Mouse (Mus musculus) c-Kit-positive CD71-positive TER-119-negative erythroid progenitor cells, embryonic 14.5 days (primary cell): Measurements from ENCODE around the gene Ttn.

Experiments
- DNase-seq: peaks from one replicate; pipeline ENCODE4 v3.0.0-alpha.2; 2013; ENCODE audit warnings: low read depth

The Ttn gene

DNA sequence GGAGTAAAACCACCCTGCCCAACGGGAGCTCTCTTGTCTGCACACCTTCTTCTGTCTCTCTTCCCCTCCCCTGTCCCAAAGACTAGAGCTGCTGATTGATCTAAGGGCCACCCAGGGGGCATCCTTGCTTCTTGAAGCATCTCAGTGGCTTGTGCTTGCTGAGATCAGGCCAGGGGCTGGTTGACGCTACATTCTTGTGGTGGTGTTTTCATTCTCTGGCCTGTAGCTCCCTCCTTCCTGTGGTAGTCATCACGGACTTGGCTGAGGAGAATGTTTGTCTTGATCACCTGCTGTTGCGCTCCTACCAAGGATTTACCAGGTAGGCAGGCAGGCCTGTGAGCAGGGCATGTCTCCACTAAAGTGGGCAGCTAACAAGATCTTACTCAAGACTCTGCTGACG lies 279.6 kb downstream of the Ttn start:
- DNase-seq = no peak

DNA sequence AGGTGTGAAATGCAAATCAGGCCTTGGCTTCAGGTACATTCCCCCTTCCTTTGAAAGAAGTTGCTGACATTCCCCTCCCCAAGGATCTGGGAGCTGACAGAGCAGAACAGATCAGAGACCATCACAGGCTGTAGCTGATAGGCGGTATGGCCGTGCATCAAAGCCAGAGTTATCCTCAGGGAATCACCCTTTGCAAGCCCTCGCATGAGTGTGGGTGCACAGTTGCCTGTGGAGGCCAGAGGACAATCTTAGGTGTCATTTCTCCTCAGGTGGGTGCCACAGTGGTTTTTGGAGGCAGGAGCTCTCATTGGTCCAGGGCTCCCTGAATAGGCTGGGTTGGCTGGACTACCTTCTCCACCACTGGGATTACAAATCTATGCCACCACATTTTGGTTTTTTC lies 280.2 kb downstream of the Ttn start:
- DNase-seq = no peak

DNA sequence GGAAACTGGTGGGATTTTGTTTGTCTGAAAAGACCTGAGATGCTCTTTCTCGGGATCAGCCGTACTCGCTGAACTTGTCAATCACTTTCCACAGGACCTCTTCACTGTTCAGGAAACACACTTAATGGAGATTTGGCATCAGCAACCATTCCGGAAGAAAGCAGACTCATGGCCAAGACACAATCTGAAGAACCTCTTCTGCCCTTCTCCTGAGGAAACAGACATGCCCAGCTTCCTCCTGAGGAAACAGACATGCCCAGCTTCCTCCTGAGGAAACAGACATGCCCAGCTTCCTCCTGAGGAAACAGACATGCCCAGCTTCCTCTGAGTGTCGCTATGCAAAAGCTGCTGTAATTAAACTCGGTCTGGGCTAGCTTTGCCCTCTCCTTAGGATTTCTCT lies 287.1 kb downstream of the Ttn start:
- DNase-seq = no peak

DNA sequence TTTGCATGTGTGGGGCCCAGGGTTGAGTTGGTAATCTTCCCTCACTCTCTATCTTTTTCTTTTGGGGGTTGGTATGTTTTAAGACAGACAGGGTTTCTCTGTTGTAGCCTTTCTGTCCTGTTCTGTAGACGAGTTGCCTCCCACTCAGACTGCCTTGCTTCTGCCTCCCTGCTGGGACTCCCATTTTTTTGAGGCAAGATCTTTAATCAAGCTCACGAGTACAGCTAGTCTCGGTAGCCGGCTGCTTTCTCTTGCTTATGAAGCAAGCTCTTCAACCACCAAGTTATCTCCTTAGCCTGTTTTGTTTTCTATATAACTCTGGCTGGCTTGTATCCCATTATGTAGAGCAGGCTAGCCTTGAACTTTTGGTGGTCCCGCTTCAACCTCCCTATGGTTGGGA lies 288.6 kb downstream of the Ttn start:
- no peak for DNase-seq

DNA sequence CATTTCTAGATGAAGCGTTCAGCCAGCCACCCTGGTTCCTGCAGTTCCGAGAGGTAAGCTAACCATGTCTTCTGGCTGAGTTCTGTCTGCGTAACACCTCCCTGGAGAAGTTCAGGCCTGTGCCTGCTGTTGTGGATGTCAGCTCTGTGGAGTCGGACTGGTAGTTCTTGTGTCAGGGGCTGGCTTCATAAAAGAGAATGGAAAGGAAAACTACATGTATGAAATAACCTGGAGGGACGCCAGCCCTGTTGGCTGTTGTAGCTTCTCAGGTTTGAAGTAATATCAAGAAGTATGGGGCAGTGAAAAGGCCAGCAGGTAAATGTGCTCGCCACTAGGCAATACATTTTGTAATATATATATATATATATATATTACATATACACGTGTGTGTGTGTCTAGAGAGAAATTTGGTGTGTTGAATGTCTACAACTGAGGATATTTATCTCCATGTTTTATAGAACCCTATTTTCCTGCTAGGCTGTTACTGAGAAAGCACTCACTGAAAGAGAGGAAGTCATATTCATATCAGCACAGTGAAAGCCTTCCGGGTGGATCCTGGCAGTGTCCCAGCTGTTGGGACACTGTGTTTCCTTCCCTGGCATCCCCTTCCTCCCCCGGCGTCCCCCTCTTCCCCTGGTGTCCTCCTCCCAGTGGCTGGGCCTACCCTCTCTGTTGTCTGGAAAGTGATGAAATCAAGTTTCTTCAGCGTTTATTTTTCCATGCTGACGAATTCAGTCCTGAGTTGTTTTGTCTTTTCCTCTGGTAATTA lies 291.7 kb downstream of the Ttn start:
- no peak for DNase-seq

DNA sequence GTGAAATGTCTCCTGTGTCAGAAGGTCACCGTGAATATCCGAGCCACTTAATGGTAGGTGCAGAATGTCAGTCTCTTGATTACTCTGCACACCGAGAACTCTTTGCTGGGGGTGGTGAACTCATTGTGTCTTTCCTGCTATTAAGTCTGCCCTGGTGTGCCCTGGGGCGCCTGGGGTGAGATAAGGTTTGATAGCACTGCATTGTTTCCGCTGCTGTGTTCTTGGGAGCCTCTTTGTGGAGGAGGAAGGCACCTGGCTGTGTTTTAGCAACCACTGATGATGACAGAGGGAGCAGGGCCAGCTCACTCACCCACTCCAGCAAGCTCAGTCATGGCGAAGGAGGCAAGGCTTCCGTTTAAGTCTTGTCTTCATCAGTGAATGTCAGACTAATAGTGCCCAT lies 294.2 kb downstream of the Ttn start:
- DNase-seq = no peak

DNA sequence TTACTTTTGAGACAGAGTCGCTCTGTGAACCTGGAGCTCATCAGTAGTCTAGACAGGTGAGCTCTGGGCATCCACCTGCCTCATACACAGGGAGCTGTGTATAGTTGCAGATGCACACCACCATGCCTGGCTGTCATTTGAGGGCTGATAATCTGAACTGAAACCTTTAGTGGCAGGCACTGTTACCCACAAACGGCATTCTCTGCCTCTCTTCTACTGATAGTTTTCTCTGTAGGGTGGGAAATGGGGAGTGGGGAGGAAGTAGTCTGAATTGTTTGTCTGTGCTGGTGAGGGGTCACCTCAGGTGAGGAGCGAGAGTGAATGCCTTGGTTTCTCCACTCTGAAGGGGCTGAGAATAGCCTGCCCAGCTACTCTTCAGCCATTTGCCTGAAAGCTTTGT lies 294.7 kb downstream of the Ttn start:
- DNase-seq = no peak

DNA sequence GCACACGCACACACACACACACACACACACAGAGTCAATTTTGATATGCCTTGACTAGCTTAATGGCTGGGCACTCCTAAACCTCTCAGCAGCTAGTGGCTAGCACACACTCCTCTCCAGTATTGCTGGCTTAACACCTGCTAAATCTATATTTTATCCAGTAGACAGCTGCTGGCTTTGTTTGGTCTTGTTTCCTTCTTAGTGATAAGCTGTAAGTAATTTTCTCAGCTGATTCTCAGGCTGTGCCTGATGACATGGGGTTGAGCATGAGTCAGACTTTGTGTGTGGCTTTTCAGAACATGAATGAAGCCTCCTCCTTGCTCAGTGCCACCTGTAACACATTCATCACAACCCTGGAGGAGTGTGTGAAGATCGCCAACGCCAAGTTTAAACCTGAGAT lies 295.4 kb downstream of the Ttn start:
- DNase-seq = no peak

DNA sequence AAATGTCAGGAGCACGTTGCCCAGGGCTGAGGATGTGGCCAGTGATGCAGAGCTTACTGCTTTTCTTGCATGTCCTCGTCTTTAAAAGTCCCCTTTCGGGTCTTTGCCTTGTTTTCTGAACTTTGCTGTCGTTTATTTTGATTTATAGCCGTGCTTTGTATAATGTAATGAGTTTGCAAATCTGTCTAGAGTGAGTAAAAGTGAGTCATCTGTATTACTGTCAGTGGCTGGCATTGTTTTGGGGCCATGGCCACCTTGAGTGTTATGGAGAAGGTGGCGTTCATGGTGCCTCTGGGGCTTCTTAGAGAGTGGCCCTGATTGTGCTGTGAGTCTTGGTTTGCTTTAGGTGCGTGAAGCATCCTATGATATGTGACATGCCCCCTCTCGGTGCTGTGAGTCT lies 300.0 kb downstream of the Ttn start:
- DNase-seq = no peak

DNA sequence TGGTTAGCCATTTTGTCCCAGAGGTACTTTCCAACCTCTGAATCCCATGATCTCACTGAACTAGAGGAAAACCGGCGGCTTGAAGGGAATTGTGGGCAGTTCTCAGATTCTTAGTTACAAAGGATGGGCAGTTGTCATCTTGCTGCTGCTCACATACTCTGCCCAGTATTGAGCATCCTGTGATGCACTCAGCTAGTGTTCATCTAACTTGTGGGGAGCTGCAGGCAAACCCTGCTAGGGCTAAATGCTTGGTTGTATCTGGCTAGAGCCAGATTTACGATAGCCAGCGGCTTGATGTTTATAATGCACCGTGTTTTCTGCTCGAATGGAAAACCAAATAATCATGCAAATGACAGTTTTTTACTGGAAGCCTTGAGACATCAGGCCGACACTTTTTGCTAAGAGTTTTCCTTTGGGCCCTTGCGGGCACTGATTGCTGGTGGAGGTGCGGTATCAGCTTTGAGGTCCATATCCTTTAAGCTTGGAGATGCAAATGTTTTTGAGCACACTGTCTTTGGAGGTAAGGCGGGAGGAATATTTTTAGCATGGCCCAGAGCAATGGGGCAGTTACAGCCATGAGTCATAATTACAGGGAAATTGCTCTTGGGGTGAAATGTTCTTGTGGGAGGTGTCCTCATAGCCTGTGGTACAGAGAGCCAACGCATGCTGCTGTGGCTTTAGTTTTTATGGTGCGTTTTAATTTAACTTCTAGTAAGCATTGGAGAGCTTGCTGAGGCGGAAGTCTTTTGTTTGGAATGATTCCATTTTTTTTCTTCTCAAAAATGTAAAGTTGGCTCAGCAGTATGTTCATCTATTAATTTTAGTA lies 305.7 kb downstream of the Ttn start:
- DNase-seq = no peak

DNA sequence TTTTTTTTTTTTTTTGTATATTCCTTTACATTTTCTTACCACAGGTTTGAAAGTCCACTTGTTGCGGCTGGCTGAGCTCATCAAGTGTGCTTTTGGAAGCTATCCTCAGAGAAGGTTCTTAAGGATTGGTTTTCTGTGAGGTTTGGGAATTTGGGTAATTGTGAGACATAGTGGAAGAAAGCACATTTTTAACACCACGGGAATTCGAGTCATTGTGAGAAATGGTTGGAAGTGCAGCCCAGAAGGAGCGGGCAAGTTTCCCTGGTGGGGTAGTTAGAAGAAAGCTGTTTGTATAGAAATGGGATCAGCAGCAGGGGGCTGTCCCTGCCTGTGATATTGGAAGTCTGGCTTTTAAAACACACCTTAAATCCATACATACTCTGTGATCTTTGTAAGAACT lies 306.4 kb downstream of the Ttn start:
- DNase-seq = no peak

DNA sequence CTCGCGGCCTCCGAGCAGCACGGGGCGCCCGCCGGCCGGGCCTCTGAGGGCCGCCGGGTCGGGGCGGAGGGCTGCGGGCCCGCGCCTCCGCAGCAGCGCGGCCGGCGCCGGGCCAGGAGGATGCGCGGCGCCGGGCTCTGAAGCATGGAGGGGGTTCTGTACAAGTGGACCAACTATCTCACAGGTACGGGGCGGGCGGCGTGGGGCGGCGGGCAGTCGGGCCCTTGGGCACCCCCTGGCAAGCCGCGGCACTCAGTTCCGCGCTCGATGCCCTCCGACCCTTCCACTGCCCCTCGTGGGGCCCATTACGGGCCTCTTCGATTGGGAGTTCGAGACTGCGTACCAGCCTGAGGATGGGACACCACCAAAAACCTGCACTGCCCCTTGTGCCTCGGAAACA lies 306.9 kb downstream of the Ttn start:
- no peak for DNase-seq

DNA sequence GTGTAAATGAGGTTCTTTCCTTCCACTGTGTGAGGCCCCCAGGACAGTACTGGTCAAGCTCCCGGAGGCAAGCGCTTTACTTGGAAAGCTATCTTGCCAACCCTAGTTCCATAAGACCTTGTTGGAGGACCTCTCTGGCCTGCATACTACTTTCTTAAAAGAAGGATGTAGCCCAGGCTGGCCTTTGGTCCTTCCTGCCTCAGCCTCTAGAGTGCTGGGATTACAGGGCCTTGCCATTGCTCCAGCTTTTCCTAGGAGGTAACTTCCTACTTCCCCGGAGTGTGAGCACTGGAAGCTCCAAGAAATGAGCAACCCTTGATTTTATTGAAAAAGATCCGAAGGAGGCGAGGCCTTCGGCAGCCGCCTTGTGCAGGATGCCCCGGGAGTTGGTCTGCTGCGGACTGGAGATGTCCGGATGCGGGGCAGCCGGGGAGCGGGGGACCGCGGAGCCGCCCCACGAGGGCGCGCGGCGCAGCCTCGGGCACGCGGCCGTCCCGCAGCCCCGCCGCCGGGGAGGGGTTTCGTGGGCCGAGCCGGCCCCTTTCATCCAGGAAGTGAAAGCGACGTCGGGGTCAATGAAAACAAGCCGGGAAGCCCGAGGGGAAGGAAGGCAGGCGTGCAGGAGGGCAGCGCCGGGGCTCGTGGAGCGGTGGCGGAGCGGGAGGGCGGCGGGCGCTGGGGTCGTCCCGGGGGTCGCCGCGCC lies 307.5 kb downstream of the Ttn start, which contains the start of gene Plekha3:
TSS of gene Plekha3 (plus strand) at position 557 of the 703 bp plus-strand sequence.
- no peak for DNase-seq

DNA sequence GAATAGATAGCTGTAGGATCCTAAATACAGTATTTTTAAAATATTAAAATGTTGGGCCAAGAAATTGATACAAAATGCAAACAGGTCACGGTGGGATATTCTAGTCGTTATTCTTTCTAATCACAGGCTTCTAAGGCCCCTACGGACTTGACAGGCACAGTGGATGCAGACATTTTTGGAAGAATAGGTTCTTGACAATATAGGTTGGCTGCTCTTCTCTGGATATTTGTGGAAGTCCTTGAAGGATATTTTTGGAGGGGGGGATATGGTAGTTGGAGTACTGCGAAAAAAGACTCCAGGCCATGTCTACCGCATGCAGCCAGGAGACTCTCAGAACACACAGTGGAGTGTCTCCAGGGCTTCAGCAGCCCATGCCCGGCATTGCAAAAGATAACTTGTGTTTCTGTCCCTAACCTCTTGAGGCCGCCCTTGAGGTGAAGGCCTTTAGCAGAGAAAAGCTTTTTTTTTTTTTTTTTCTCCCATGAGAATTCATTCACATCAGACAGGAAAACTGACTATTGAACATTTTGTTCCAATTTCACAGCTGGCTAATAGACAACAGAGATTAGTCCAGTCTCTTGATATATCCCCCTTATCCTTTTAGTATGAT lies 308.8 kb downstream of the Ttn start:
- peak; percentile 72 for DNase-seq

DNA sequence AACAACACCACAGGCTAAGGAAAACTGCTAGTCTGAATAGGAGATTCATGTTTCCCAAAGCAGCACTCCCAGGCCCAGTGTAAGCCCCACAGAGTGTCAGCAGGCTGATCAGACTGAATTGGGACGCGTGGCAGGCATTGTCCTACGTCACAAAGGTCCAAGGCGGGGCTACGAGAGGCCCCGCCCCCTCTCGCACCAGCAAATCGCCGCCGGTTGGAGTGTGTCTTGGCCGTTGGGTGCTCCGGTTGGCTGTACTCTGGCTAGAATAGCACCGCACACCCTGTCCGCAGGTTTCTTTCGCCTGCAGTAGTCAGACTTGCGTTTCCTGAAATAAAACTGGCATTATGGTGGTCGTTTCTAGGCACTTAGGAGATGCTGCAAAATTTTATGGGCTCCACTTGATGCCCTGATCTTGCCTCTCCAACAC lies 309.4 kb downstream of the Ttn start, which contains the start of gene Fkbp7:
TSS of gene Fkbp7 (minus strand) at position 151 of the 427 bp plus-strand sequence.
- DNase-seq = peak; percentile 86

DNA sequence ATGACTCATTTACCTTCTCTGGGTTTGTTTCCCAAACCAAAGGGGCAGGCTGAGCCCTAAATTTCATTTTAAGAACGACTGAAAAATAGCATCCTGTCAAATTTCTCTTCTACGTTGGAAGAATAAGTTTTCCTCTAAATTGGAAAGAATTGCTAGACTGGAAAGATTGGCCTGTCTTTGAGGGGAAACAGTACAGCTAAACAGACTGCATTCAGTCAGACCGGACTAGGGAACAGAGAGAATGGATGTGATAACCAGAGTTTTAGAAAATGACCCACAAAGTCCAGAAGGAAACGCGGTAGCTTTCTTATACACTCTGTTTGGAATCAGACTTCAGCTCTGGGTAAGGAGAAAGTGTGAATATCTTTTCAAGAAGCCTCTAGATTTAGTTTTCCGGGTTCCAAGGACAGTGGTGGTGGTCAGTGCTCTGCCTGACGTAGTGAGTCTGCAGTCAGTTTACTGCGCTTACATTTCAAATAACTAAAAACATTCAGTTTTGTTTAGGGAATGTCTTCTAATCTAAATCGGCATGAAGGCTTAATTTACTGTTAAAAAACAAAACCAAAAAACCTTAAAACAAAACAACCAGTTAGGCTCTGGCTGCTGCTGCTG lies 310.1 kb downstream of the Ttn start:
- DNase-seq = no peak

DNA sequence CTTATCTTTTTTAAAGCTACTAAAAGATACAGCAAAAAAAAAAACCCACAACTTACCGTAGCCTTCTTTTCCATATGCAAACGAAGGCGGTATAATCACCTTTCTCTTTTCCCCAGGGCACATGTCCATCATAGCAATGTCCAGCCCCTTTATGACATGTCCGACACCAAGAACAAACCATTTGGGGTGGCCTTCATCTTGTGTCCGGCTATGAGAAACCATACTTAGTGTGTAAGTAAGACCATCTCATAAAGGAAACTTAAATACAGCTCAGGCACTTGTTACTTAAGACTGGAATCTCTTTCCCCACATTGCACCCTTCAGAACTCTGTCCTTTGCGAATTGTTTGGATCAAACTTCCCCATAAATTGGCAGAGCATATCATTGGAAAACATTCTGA lies 310.7 kb downstream of the Ttn start:
- DNase-seq = no peak

DNA sequence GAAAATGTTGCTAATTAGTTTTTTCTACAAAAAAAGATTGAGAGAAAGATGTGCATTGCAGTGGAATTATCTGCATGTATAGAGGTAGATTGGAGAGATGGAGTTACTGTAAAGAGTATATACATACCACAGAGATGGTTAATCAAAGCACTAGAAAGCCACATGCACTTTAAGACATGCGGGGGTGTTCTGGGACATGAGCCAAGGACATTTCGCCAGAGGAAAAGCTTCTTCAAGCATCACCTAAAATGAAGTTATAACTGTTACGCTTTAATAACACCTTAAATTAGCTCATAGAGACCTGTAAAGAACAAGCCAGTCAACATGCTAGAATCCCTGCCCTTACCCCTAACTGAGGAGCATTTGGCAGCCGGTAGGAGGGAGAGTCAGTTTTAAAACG lies 315.1 kb downstream of the Ttn start:
- no peak for DNase-seq

DNA sequence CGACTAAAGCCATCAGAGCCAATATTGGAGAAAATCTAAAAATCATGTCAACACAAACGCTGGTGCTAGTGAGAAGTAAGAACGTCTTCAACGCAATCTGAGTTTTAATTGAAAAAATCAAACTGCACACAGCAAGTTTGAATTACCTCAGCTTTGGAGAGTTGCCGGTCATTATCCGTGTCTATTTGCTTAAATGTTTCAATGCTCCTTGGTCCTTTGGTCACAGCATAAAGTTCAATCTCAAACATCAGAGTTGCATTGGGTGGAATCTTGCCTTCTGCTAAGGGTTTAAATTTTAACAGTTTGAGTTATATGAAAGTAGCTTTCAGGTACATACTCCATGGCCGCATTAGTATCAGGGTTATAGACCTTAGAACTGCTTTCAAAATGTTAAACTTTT lies 316.8 kb downstream of the Ttn start:
- DNase-seq = no peak

DNA sequence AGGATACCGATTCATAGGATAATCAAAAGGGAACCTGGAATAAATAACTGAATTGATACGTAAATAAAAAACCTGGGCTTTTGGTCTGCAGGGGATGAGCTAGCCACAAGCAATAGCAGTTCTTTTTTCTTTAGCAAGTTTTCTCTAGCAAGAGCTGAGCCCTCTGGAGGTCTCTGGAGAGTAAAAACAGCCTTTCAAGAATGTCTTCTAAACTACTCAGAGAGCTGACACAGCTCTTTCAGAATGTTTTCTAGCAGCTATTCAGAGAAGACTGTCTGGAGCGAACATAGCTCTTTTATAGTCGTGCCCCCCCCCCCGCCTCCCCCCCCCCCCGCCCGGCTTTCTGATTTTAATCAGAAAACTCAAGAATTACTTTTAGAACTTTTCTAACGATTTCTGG lies 322.9 kb downstream of the Ttn start:
- DNase-seq = no peak

DNA sequence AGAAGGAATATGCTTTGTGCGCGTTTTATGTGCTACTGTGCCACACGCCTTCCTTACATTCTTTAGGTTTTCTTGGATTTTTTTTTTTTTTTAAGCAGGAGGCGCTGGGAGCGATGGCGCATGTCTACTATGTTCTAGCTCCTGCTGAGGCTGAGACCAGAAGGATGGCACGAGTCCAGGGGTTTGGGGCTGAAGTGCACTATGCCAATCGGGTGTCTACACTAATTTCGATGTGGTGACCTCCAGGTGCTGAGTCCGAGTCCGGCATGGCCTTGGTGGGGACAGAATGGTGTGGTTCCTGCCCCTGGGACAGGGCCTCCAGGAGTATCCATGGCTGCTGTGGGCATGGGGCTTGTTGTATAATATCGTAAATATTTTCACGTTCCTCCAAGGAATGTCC lies 323.8 kb downstream of the Ttn start:
- DNase-seq = no peak

DNA sequence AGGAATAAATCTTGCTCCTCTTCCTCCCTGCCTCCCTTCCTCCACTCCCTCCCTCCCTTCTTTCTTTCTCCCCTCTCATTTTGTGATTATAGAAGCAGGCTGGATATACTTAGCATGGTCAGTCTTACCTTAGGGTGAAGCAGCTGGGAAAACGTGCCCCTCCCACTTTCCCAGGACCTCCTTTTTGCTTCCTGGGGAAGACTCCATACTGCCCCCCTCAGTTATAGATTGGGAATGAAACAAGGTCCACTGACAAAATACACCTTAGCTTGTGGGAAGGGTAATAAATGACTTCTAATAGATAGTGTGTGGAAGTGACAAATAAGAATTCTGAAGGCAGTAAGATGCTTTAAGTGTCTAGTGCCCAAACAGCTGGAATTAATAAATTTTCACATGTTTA lies 326.4 kb downstream of the Ttn start:
- no peak for DNase-seq
